Comparison of ENCODE assay signal across 17 mouse cellular contexts in the genomic region with DNA sequence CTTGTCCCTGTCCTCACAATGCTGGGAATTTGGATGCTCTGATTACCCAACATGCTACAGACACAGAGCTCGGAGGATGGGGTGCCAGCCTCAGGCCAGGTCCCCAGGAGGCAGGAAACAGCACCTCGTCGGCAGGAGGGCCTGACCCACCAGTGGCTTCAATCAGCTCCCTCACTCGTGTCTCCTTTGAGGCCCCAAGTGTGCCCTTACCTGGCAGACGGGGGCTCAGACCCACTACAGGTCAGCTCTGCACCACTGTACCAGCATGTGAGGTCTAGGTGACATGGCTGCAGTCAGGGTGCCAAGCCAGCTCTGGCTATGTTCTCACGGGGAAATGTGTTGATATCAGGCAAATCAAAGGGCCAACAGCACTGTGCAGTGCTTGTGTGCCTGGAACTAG. TPM values are rescaled to one million over a fixed set of nuclear protein-coding genes. Genes with fewer than 3 reads are reported as not detected.
"Had no signal": no experiment of that assay in that cellular context is flagged by ENCODE, and none has a peak within 500 bp of the region (broad histone marks: within the 10 kb centered on the region; RNA-seq: fewer than 3 reads in every experiment).

No protein-coding gene starts in this region.

- DNase-seq: retina, postnatal 1 day; right cerebral cortex, adult 18-20 months; right cerebral cortex, postnatal 14 days; right cerebral cortex, postnatal 25 days; right cerebral cortex, postnatal 4 days; spleen, adult 18-20 months; thymus, adult 18-20 months; thymus, adult 2 months; thymus, postnatal 14 days; thymus, postnatal 25 days; thymus, postnatal 36 days; thymus, postnatal 4 days had no signal

- H3K9ac ChIP-seq: neural tube, embryonic 15.5 days; stomach, embryonic 15.5 days had no signal

- H3K4me3 ChIP-seq: neural tube, embryonic 15.5 days; stomach, embryonic 15.5 days had no signal

- H3K9me3 ChIP-seq: neural tube, embryonic 15.5 days; stomach, embryonic 15.5 days had no signal

- H3K27ac ChIP-seq: neural tube, embryonic 15.5 days; stomach, embryonic 15.5 days; stomach, postnatal 0 days had no signal

- H3K4me2 ChIP-seq: neural tube, embryonic 15.5 days; stomach, embryonic 15.5 days had no signal

- H3K27me3 ChIP-seq: neural tube, embryonic 15.5 days; stomach, embryonic 15.5 days had no signal

- H3K4me1 ChIP-seq: stomach, embryonic 15.5 days had no signal

RNA-seq across cellular contexts. Expression of gene Ip6k3, which starts 23.6 kb away (rescaled TPM):
- total RNA-seq: neutrophil, adult 5-6 weeks had no signal
- polyA plus RNA-seq: small intestine, adult 2 months had no signal
